Mouse (Mus musculus): ENCODE data around the gene Lpcat1. TPM values are rescaled to one million over a fixed set of nuclear protein-coding genes. Genes with fewer than 3 reads are reported as not detected.

Gene Lpcat1
- total RNA-seq, 2 experiments from 2014 or later: 10.1 to 14.8 TPM

- no peak for DNase-seq
Observed at GRCm38 (mm10) chr13:73536824-73537223, 69.8 kb downstream of the Lpcat1 start.

- DNase-seq: no peak
Observed at GRCm38 (mm10) chr13:73564201-73564600, 97.2 kb downstream of the Lpcat1 start.

Other genes starting within 250 kb of the Lpcat1 start
- not detected for gene Irx4, start 206.7 kb upstream of the Lpcat1 start, total RNA-seq (2021)
- gene Mrpl36, start 138.7 kb upstream of the Lpcat1 start, total RNA-seq (2021): 10 to 100 TPM; 39.0 to 43.1 TPM
- gene Ndufs6, start 138.7 kb upstream of the Lpcat1 start, total RNA-seq (2021): 100 to 1,000 TPM; 287 to 336 TPM
- gene Slc6a3, start 69.5 kb downstream of the Lpcat1 start, total RNA-seq (2021): not detected
- gene Clptm1l, start 136.8 kb downstream of the Lpcat1 start, total RNA-seq (2021): 10 to 100 TPM; 56.7 to 58.7 TPM
- under 1 TPM; 0.70 to 0.79 TPM for gene Tert, start 159.7 kb downstream of the Lpcat1 start, total RNA-seq (2021)
- under 1 TPM; 0.28 to 0.86 TPM for gene Slc6a18, start 210.8 kb downstream of the Lpcat1 start, total RNA-seq (2021)
- gene Slc6a19, start 237.7 kb downstream of the Lpcat1 start, total RNA-seq (2021): not detected

All from gastrocnemius, postnatal 10 days (tissue).